Mouse (Mus musculus) spleen, adult 2 months (tissue): Measurements from ENCODE around the gene Ttc29.

Experiments used
- CTCF ChIP-seq: fragments of 200-500 bp; IDR thresholded peaks from 2 replicates; pipeline ENCODE4 v1.5.1; 2011; ENCODE audit warnings: mild to moderate bottlenecking, inconsistent platforms; ENCODE audit not compliant: insufficient read depth, insufficient read length, insufficient replicate concordance; ENCODE audit errors: extremely low read depth
- POLR2A ChIP-seq: fragments of 200-500 bp; IDR thresholded peaks from 2 replicates; pipeline ENCODE4 v1.6.1; 2011; ENCODE audit warnings: low read depth, low read length, inconsistent platforms

GRCm38 (mm10) chr8:78213074-78213473 lies at the start of gene Ttc29:
- no peak for TF ChIP-seq CTCF
- TF ChIP-seq POLR2A: no peak
